Mouse (Mus musculus): Measurements from ENCODE around the gene Entpd7.

DNA sequence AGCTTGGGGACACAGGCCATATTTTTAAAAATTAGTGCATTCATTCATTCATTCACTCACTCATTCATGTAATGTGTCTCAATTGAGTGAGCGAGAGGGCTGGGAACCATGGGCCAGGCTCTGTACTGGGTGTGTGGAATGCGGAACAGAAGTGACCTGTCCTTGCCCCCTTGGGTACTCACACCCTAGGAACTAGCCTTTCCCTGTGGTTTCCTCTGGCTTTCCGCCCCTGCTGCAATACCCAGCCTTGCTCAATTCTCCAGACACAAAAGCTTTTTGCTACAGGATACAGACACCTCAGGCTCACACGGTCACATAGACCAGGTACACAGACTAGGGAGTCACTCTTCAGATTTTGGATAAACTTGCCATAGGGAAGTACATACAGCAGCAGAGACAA lies 41.1 kb upstream of the Entpd7 start:
- TF ChIP-seq EP300 (optimal IDR thresholded peaks at IDR 0.05) = no peak
- TF ChIP-seq CTCF (IDR thresholded peaks at IDR 0.05; ENCODE audit: low read depth) = no peak
